Mouse (Mus musculus): Measurements from ENCODE around the gene Zfp536. TPM values are rescaled to one million over a fixed set of nuclear protein-coding genes. Genes with fewer than 3 reads are reported as not detected.

Gene Zfp536
- 0.12 and 0.13 TPM in 2 replicates for polyA plus RNA-seq (2012; rRNA removed)

DNA sequence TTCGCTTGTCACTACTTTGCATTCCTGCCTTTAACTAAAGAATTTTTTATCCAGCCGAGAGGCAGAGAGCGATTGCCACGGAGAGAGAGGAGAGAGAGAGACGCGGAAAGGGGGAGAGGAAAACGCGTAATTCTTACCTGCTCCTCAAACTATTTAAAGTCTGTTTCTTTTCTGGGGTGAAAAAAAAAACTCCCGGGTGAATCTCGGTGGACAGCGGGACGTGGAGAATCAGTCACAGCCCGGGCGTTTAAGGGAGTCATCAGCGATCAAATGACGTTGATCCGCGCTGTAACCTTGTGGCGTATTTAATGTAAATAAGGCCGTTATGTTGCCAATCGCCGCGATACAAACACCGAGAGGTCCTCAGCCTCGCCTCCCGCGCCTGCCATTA is at the start of gene Zfp536:
Zfp536 (minus strand) TSS at position 330 of the 391 bp plus-strand sequence.
- Histone ChIP-seq H3K4me1 (ENCODE audit: control insufficient read depth, insufficient read depth, insufficient read length) (no peaks in the 10 kb centered on the region), H3K27ac (ENCODE audit: insufficient read depth, low read length) (no peak within 1 kb of the TSS), H3K4me3 (ENCODE audit: extremely low read depth, insufficient read depth, insufficient read length) (no peak within 1 kb of the TSS), H3K36me3 (ENCODE audit: control insufficient read depth, insufficient read depth, low read length) (no peaks in the 10 kb centered on the region), H3K27me3 (ENCODE audit: control insufficient read depth, insufficient read depth, low read length) (peaks cover 17% of the 10 kb centered on the region)
- whole genome bisulfite sequencing: 3% methylated on average over 27 of the region's 27 CpGs
- TF ChIP-seq POLR2A (IDR thresholded peaks at IDR 0.05; ENCODE audit: low read depth, low read length): no peak
- no peak for TF ChIP-seq CTCF (IDR thresholded peaks at IDR 0.05; ENCODE audit: extremely low read depth, insufficient read depth, insufficient read length, insufficient replicate concordance)
- no peak for DNase-seq (ENCODE audit: low read depth in 1 of 2, low spot score in 2 of 2)

DNA sequence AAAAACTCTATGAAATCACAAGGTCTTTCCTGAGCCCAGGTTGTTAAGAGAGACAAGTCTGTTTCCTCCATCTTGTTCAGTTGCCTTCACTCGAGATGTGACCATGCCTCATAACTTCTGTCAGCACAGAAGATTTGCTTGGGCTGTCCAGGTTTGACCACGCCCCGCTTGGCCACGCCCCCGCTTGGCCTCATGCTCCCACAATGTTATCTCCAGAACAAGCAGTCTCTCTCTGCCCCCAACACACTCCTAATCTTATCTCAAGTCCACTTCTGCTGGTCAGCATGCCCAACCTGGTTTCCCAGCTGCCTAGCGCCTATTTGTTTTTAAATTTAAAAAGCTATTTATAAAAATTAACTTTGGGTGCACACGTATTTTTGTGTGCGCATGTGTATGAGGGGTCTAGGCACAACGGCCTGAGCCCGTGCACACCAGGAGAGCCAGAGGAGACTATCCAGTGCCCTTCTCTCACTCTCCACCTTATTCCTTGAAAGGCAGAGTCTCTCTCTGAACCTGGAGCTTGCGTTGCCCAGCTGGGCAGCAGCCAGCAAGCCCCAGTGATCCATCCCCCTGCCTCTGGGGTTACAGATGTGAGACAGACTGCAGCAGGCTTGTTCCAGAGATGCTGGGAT is 47.3 kb upstream of the Zfp536 start:
- Histone ChIP-seq H3K4me3 (ENCODE audit: extremely low read depth, insufficient read depth, insufficient read length) (no peak overlapping the region), H3K27ac (ENCODE audit: insufficient read depth, low read length) (no peak overlapping the region), H3K4me1 (ENCODE audit: control insufficient read depth, insufficient read depth, insufficient read length) (no peaks in the 10 kb centered on the region), H3K36me3 (ENCODE audit: control insufficient read depth, insufficient read depth, low read length) (no peaks in the 10 kb centered on the region), H3K27me3 (ENCODE audit: control insufficient read depth, insufficient read depth, low read length) (no peaks in the 10 kb centered on the region)
- DNase-seq (ENCODE audit: low read depth in 1 of 2, low spot score in 2 of 2): no peak
- WGBS: 78% methylated on average over 11 of the region's 11 CpGs
- TF ChIP-seq POLR2A (IDR thresholded peaks at IDR 0.05; ENCODE audit: low read depth, low read length): no peak
- TF ChIP-seq CTCF (IDR thresholded peaks at IDR 0.05; ENCODE audit: extremely low read depth, insufficient read depth, insufficient read length, insufficient replicate concordance): no peak

DNA sequence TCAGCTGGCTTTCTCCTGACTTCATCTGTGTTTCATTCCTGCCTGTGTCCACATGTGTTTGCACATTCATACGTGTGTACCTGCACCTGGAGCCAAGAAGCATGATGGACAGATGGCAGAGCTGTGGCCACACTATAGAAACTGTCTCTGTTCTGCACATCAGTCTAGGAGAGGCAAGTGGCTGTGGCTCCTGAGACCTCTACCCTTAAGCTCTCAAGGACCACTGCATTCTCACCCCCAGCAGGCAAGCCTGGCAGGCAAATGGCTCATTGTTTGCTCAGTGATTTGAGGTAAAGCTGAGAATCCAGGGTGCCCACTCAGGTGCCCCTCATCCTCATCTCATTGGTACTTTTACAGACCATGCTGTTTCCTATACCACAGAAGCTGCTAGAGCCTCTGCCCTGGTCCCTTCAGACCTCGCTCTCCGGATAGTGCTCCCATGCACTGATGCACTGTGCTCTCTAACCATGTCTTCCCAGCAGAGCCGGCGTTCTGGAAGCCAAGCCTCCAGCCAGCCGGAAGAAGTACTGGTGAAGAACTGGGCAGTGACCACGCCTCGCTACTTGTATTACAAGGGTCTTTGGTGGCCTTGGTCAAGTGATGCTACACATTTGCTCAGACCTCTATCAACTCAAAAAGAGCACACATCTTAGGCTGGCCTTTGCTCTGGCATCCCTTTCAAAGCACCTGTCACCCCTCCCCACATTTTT is 45.3 kb upstream of the Zfp536 start:
- DNase-seq (ENCODE audit: low read depth in 1 of 2, low spot score in 2 of 2): no peak
- no peaks in the 10 kb centered on the region for H3K36me3 ChIP-seq (ENCODE audit: control insufficient read depth, insufficient read depth, low read length)
- H3K27me3 ChIP-seq (ENCODE audit: control insufficient read depth, insufficient read depth, low read length): no peaks in the 10 kb centered on the region
- H3K4me1 ChIP-seq (ENCODE audit: control insufficient read depth, insufficient read depth, insufficient read length): no peaks in the 10 kb centered on the region
- no peak for TF ChIP-seq POLR2A (IDR thresholded peaks at IDR 0.05; ENCODE audit: low read depth, low read length)
- TF ChIP-seq CTCF (IDR thresholded peaks at IDR 0.05; ENCODE audit: extremely low read depth, insufficient read depth, insufficient read length, insufficient replicate concordance): no peak
- H3K4me3 ChIP-seq (ENCODE audit: extremely low read depth, insufficient read depth, insufficient read length): no peak overlapping the region
- no peak overlapping the region for H3K27ac ChIP-seq (ENCODE audit: insufficient read depth, low read length)
- WGBS: 85% methylated on average over 8 of the region's 8 CpGs

DNA sequence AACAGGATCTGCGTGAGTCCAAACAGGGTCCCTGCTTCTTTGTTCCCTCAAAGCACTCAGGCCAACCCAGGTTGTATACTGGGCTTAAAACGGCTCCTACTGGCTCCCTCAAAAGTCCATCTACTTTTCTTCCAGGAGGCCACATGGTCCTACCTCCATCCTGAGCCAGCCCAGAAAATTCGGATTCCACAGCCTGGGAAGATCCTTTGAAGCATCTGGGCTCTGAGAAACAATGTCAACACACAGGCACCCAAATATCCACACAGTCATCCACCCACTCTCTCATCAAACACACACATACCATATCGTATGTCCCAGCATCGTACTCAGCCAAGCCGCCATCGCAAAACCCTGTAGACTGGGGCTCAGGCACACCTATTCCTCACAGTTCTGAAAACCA is 43.5 kb upstream of the Zfp536 start:
- H3K4me3 ChIP-seq (ENCODE audit: extremely low read depth, insufficient read depth, insufficient read length): no peak overlapping the region
- no peak overlapping the region for H3K27ac ChIP-seq (ENCODE audit: insufficient read depth, low read length)
- 87% methylated on average over 7 of the region's 7 CpGs for WGBS
- TF ChIP-seq CTCF (IDR thresholded peaks at IDR 0.05; ENCODE audit: extremely low read depth, insufficient read depth, insufficient read length, insufficient replicate concordance): no peak
- no peak for TF ChIP-seq POLR2A (IDR thresholded peaks at IDR 0.05; ENCODE audit: low read depth, low read length)
- H3K27me3 ChIP-seq (ENCODE audit: control insufficient read depth, insufficient read depth, low read length): no peaks in the 10 kb centered on the region
- H3K4me1 ChIP-seq (ENCODE audit: control insufficient read depth, insufficient read depth, insufficient read length): no peaks in the 10 kb centered on the region
- no peaks in the 10 kb centered on the region for H3K36me3 ChIP-seq (ENCODE audit: control insufficient read depth, insufficient read depth, low read length)
- DNase-seq (ENCODE audit: low read depth in 1 of 2, low spot score in 2 of 2): no peak

DNA sequence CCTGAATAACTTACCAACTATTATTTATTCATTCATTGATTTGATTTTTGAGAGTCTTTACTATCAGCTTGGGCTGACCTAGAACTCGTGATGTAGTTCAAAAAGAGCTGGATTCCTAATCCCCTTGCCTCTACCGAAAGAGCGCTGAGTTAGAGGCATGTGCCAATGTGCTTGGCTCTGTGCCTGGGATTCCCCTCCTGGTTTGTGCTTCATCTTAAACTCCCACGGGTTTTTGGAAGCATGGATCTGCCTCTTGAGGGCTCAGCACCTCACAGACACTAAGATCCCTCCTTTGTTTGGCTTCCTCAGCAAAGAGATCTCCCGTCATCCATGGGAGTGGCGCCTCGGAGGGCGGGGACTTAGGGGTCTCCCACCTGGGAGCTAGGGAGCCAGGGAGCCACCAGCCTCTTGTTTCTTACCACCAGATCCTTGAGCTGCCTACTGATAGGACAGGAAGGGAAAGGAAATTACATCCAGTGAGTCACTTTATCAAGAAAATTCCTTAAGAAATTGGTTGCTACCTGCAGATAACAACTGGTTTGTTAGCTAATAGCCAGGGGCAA is 41.5 kb upstream of the Zfp536 start:
- H3K36me3 ChIP-seq (ENCODE audit: control insufficient read depth, insufficient read depth, low read length): no peaks in the 10 kb centered on the region
- H3K4me3 ChIP-seq (ENCODE audit: extremely low read depth, insufficient read depth, insufficient read length): no peak overlapping the region
- WGBS: 62% methylated on average over 8 of the region's 8 CpGs
- H3K27me3 ChIP-seq (ENCODE audit: control insufficient read depth, insufficient read depth, low read length): no peaks in the 10 kb centered on the region
- TF ChIP-seq POLR2A (IDR thresholded peaks at IDR 0.05; ENCODE audit: low read depth, low read length) (no peak), CTCF (IDR thresholded peaks at IDR 0.05; ENCODE audit: extremely low read depth, insufficient read depth, insufficient read length, insufficient replicate concordance) (no peak)
- H3K4me1 ChIP-seq (ENCODE audit: control insufficient read depth, insufficient read depth, insufficient read length): no peaks in the 10 kb centered on the region
- no peak overlapping the region for H3K27ac ChIP-seq (ENCODE audit: insufficient read depth, low read length)
- no peak for DNase-seq (ENCODE audit: low read depth in 1 of 2, low spot score in 2 of 2)

DNA sequence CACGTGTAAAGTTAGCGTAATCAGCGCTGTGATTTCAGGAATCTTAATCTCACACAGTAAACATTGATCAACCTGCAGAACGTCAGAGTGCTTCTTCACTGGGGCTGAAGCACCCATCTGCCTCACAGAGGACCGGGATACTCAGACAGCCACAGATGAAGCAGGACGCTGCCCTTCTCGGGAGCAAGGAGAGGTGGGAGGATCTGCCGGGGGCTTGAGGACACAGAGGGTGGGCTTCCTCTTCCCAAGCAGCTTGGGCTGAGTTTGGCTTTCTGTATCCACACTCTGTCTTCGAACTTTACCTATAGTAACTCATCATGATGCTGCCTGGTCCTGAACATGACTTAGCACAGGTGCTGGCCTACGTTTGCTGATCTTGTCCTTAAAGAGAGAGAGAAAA is 40.2 kb upstream of the Zfp536 start:
- 80% methylated on average over 10 of the region's 10 CpGs for WGBS
- Histone ChIP-seq H3K36me3 (ENCODE audit: control insufficient read depth, insufficient read depth, low read length) (no peaks in the 10 kb centered on the region), H3K27me3 (ENCODE audit: control insufficient read depth, insufficient read depth, low read length) (no peaks in the 10 kb centered on the region), H3K4me3 (ENCODE audit: extremely low read depth, insufficient read depth, insufficient read length) (no peak overlapping the region), H3K27ac (ENCODE audit: insufficient read depth, low read length) (no peak overlapping the region), H3K4me1 (ENCODE audit: control insufficient read depth, insufficient read depth, insufficient read length) (no peaks in the 10 kb centered on the region)
- no peak for DNase-seq (ENCODE audit: low read depth in 1 of 2, low spot score in 2 of 2)
- TF ChIP-seq POLR2A (IDR thresholded peaks at IDR 0.05; ENCODE audit: low read depth, low read length) (no peak), CTCF (IDR thresholded peaks at IDR 0.05; ENCODE audit: extremely low read depth, insufficient read depth, insufficient read length, insufficient replicate concordance) (no peak)

DNA sequence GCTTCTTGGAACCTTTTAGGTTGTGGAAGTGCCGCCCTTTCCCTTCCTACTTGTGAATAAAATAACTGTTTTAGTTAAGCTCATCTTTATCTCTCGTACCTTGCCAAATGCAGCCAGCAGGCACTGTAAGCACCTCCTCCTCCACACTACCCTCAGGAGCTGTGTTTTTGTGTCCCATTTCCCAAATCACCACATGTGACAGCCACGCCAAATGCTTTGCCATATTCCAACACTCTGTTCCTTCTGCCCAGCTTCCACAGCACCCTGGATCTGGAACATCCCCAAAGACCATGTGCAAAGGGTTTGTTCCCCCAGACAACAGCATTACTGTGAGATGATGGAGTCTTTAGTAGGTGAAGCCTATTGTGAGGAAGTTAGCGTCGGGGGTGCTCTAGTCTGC is 36.5 kb upstream of the Zfp536 start:
- H3K27me3 ChIP-seq (ENCODE audit: control insufficient read depth, insufficient read depth, low read length): no peaks in the 10 kb centered on the region
- DNase-seq (ENCODE audit: low read depth in 1 of 2, low spot score in 2 of 2): no peak
- no peak overlapping the region for H3K27ac ChIP-seq (ENCODE audit: insufficient read depth, low read length)
- no peaks in the 10 kb centered on the region for H3K4me1 ChIP-seq (ENCODE audit: control insufficient read depth, insufficient read depth, insufficient read length)
- WGBS: 85% methylated on average over 5 of the region's 5 CpGs
- no peak for TF ChIP-seq CTCF (IDR thresholded peaks at IDR 0.05; ENCODE audit: extremely low read depth, insufficient read depth, insufficient read length, insufficient replicate concordance)
- TF ChIP-seq POLR2A (IDR thresholded peaks at IDR 0.05; ENCODE audit: low read depth, low read length): no peak
- no peak overlapping the region for H3K4me3 ChIP-seq (ENCODE audit: extremely low read depth, insufficient read depth, insufficient read length)
- no peaks in the 10 kb centered on the region for H3K36me3 ChIP-seq (ENCODE audit: control insufficient read depth, insufficient read depth, low read length)
